Mouse (Mus musculus): ENCODE measurements at regions not wholly inside any gene's neighbourhood (a gene's known extent, or its start where the extent isn't known, plus 50 kb on each side); places are given as distances from the start of the nearest gene placed in this dataset.

- Histone ChIP-seq H3K36me3 (ENCODE audit: control insufficient read depth, insufficient read depth, low read length) (no peaks in the 10 kb centered on the region), H3K4me2 (replicated peaks; ENCODE audit: low read depth, low read length, severe bottlenecking) (no peak overlapping the region), H3K27ac (replicated peaks; ENCODE audit: low read depth, low read length) (no peak overlapping the region), H3K4me1 (ENCODE audit: control insufficient read depth, insufficient read depth, low read length) (peaks cover 13% of the 10 kb centered on the region), H3K27me3 (ENCODE audit: control insufficient read depth, insufficient read depth, low read length) (no peaks in the 10 kb centered on the region), H3K9me3 (ENCODE audit: control insufficient read depth, low read length) (no peaks in the 10 kb centered on the region), H3K4me3 (replicated peaks; ENCODE audit: low read length) (no peak overlapping the region), H3K9ac (ENCODE audit: low read depth, low read length, severe bottlenecking) (no peak overlapping the region)
- DNase-seq (ENCODE audit: low spot score) (no peak), ATAC-seq (ENCODE audit: low FRiP score, low read depth) (no peak)
- no peak for TF ChIP-seq POLR2A (IDR thresholded peaks at IDR 0.05; ENCODE audit: borderline replicate concordance, extremely low read depth, insufficient read depth, insufficient read length)
- 29% methylated on average over 7 of the region's 7 CpGs for WGBS
Observed at GRCm38 (mm10) chr17:79969500-79969972, 73.6 kb upstream of the Atl2 start.

DNA sequence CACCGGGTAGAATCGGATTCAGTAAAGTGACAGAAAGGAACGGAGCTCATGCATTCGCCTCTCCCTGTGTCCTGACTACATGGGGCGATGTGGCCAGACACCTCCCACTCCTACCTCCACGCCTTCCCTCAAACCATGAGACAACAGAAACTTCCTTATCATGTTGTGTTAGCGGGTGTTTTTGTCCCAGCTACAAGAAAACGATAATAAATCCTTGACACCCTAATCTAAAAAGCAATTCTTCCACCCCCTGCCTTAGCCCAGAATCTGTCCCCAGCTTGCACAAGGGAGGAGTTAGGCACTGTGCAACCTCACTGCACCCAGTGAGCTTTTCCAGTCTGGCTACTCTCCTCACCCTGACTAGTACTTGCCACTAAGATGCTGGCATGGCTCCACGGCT lies 72.9 kb upstream of the Atl2 start:
- Histone ChIP-seq H3K9me3 (ENCODE audit: control insufficient read depth, low read length) (no peaks in the 10 kb centered on the region), H3K27ac (replicated peaks; ENCODE audit: low read depth, low read length) (no peak overlapping the region), H3K4me3 (replicated peaks; ENCODE audit: low read length) (no peak overlapping the region), H3K27me3 (ENCODE audit: control insufficient read depth, insufficient read depth, low read length) (no peaks in the 10 kb centered on the region), H3K36me3 (ENCODE audit: control insufficient read depth, insufficient read depth, low read length) (no peaks in the 10 kb centered on the region), H3K4me2 (replicated peaks; ENCODE audit: low read depth, low read length, severe bottlenecking) (no peak overlapping the region), H3K9ac (ENCODE audit: low read depth, low read length, severe bottlenecking) (no peak overlapping the region), H3K4me1 (ENCODE audit: control insufficient read depth, insufficient read depth, low read length) (peaks cover 9% of the 10 kb centered on the region)
- ATAC-seq (ENCODE audit: low FRiP score, low read depth): no peak
- WGBS: 85% methylated on average over 9 of the region's 9 CpGs
- no peak for DNase-seq (ENCODE audit: low spot score)
- no peak for TF ChIP-seq POLR2A (IDR thresholded peaks at IDR 0.05; ENCODE audit: borderline replicate concordance, extremely low read depth, insufficient read depth, insufficient read length)

DNA sequence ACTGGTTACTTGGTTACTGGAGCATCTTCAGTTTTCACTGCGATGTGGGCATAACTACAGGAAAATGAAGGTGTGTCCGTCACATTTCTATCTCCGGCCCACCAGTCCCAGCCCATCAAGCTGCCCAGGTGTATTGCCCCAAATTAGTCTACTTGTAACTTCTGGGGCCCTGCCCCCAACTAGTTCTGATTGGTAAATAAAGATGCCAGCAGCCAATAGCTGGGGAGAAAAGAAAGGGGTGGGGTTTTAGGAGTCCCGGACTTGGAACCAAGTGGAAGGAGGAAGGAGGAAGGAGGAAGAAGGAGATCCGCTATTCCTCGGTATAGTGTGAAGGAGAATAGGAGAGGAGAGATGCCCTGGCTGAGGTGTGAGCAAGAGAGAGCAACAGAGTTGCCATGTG lies 71.1 kb upstream of the Atl2 start:
- H3K27ac ChIP-seq (replicated peaks; ENCODE audit: low read depth, low read length): no peak overlapping the region
- ATAC-seq (ENCODE audit: low FRiP score, low read depth): no peak
- 42% methylated on average over 6 of the region's 6 CpGs for WGBS

GRCm38 (mm10) chr17:79965625-79966024 lies 69.7 kb upstream of the Atl2 start:
- DNase-seq (ENCODE audit: low spot score) (no peak), ATAC-seq (ENCODE audit: low FRiP score, low read depth) (no peak)
- no peak overlapping the region for H3K4me2 ChIP-seq (replicated peaks; ENCODE audit: low read depth, low read length, severe bottlenecking)
- WGBS: 71% methylated on average over 8 of the region's 8 CpGs
- peaks cover 14% of the 10 kb centered on the region for H3K4me1 ChIP-seq (ENCODE audit: control insufficient read depth, insufficient read depth, low read length)
- no peak overlapping the region for H3K4me3 ChIP-seq (replicated peaks; ENCODE audit: low read length)
- H3K9me3 ChIP-seq (ENCODE audit: control insufficient read depth, low read length): no peaks in the 10 kb centered on the region
- no peak overlapping the region for H3K27ac ChIP-seq (replicated peaks; ENCODE audit: low read depth, low read length)
- H3K36me3 ChIP-seq (ENCODE audit: control insufficient read depth, insufficient read depth, low read length): no peaks in the 10 kb centered on the region
- no peaks in the 10 kb centered on the region for H3K27me3 ChIP-seq (ENCODE audit: control insufficient read depth, insufficient read depth, low read length)
- no peak overlapping the region for H3K9ac ChIP-seq (ENCODE audit: low read depth, low read length, severe bottlenecking)
- no peak for TF ChIP-seq POLR2A (IDR thresholded peaks at IDR 0.05; ENCODE audit: borderline replicate concordance, extremely low read depth, insufficient read depth, insufficient read length)

More for the DNA sequence above, 71.1 kb upstream of the Atl2 start:
- no peak for DNase-seq (ENCODE audit: low spot score)
- H3K36me3 ChIP-seq (ENCODE audit: control insufficient read depth, insufficient read depth, low read length): no peaks in the 10 kb centered on the region
- no peak overlapping the region for H3K9ac ChIP-seq (ENCODE audit: low read depth, low read length, severe bottlenecking)
- H3K9me3 ChIP-seq (ENCODE audit: control insufficient read depth, low read length): no peaks in the 10 kb centered on the region
- H3K27me3 ChIP-seq (ENCODE audit: control insufficient read depth, insufficient read depth, low read length): no peaks in the 10 kb centered on the region
- H3K4me3 ChIP-seq (replicated peaks; ENCODE audit: low read length): no peak overlapping the region
- TF ChIP-seq POLR2A (IDR thresholded peaks at IDR 0.05; ENCODE audit: borderline replicate concordance, extremely low read depth, insufficient read depth, insufficient read length): no peak
- H3K4me1 ChIP-seq (ENCODE audit: control insufficient read depth, insufficient read depth, low read length): peaks cover 6% of the 10 kb centered on the region
- no peak overlapping the region for H3K4me2 ChIP-seq (replicated peaks; ENCODE audit: low read depth, low read length, severe bottlenecking)

DNA sequence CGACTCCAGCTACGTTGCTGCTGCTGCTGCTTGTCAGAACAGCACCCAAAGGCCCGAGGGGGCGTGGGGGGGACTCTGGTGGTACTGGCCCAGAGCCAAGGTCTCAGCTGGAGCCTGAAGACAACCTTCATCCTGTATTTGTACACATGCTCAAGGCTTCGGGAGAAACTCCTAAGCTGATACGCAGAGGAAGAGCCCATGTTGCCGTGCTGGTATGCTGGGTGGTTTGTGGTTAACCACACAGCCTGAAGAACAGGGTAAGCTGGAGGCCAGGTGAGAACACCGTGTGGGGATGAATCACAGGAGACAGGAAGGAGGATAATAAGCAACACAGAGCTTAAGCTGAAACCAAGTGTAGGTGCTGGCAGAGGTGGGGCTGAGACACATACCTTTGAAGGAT lies 68.9 kb upstream of the Atl2 start:
- Histone ChIP-seq H3K9ac (ENCODE audit: low read depth, low read length, severe bottlenecking) (no peak overlapping the region), H3K36me3 (ENCODE audit: control insufficient read depth, insufficient read depth, low read length) (no peaks in the 10 kb centered on the region), H3K27me3 (ENCODE audit: control insufficient read depth, insufficient read depth, low read length) (no peaks in the 10 kb centered on the region), H3K4me2 (replicated peaks; ENCODE audit: low read depth, low read length, severe bottlenecking) (no peak overlapping the region), H3K9me3 (ENCODE audit: control insufficient read depth, low read length) (no peaks in the 10 kb centered on the region), H3K27ac (replicated peaks; ENCODE audit: low read depth, low read length) (no peak overlapping the region), H3K4me1 (ENCODE audit: control insufficient read depth, insufficient read depth, low read length) (peaks cover 18% of the 10 kb centered on the region), H3K4me3 (replicated peaks; ENCODE audit: low read length) (no peak overlapping the region)
- 63% methylated on average over 8 of the region's 8 CpGs for WGBS
- ATAC-seq (ENCODE audit: low FRiP score, low read depth) (no peak), DNase-seq (ENCODE audit: low spot score) (no peak)
- TF ChIP-seq POLR2A (IDR thresholded peaks at IDR 0.05; ENCODE audit: borderline replicate concordance, extremely low read depth, insufficient read depth, insufficient read length): no peak

- DNase-seq (ENCODE audit: low spot score) (no peak), ATAC-seq (ENCODE audit: low FRiP score, low read depth) (no peak)
- no peak overlapping the region for H3K9ac ChIP-seq (ENCODE audit: low read depth, low read length, severe bottlenecking)
- H3K4me3 ChIP-seq (replicated peaks; ENCODE audit: low read length): no peak overlapping the region
- H3K36me3 ChIP-seq (ENCODE audit: control insufficient read depth, insufficient read depth, low read length): no peaks in the 10 kb centered on the region
- 73% methylated on average over 2 of the region's 2 CpGs for WGBS
- no peak for TF ChIP-seq POLR2A (IDR thresholded peaks at IDR 0.05; ENCODE audit: borderline replicate concordance, extremely low read depth, insufficient read depth, insufficient read length)
- peaks cover 27% of the 10 kb centered on the region for H3K4me1 ChIP-seq (ENCODE audit: control insufficient read depth, insufficient read depth, low read length)
- H3K27ac ChIP-seq (replicated peaks; ENCODE audit: low read depth, low read length): no peak overlapping the region
- H3K9me3 ChIP-seq (ENCODE audit: control insufficient read depth, low read length): no peaks in the 10 kb centered on the region
- H3K27me3 ChIP-seq (ENCODE audit: control insufficient read depth, insufficient read depth, low read length): no peaks in the 10 kb centered on the region
- no peak overlapping the region for H3K4me2 ChIP-seq (replicated peaks; ENCODE audit: low read depth, low read length, severe bottlenecking)
Observed at GRCm38 (mm10) chr17:79963330-79963729, 67.4 kb upstream of the Atl2 start.

Data from limb, embryonic 14.5 days (tissue).